Mouse (Mus musculus) CH12.LX (cell line): ENCODE data around the gene Slc47a1. TPM values are rescaled to one million over a fixed set of nuclear protein-coding genes. Genes with fewer than 3 reads are reported as not detected.

ENCODE experiments used
- DNase-seq: peaks from one replicate; pipeline ENCODE4 v3.0.0-alpha.2; 2013; ENCODE audit errors: extremely low read depth
- H3K27ac ChIP-seq: 2 replicates; pipeline ENCODE4 v1.5.1; 2012; ENCODE audit warnings: low read depth, mild to moderate bottlenecking, control low read depth, moderate library complexity; ENCODE audit not compliant: insufficient read depth
- H3K27me3 ChIP-seq: replicated peaks from 2 replicates; pipeline ENCODE3; 2012; ENCODE audit warnings: inconsistent platforms
- H3K36me3 ChIP-seq, 2 experiments: replicated peaks in 1 of 2; 2 replicates each; pipeline versions ENCODE3 to v1.6.1; 2012; ENCODE audit warnings: inconsistent platforms in 1 of 2, low read length in 1 of 2, mild to moderate bottlenecking in 1 of 2, mixed read lengths in 1 of 2, moderate library complexity in 1 of 2; ENCODE audit not compliant: control insufficient read depth in 1 of 2, insufficient read depth in 1 of 2
- H3K4me1 ChIP-seq, 2 experiments: 2 replicates each; pipeline ENCODE4 v1.6.1; 2012; ENCODE audit warnings: inconsistent platforms in 1 of 2, moderate library complexity in 1 of 2; ENCODE audit not compliant: insufficient read depth in 2 of 2, control insufficient read depth in 1 of 2
- H3K4me2 ChIP-seq: 2 replicates; pipeline ENCODE4 v1.6.1; 2012; ENCODE audit warnings: low read depth, mild to moderate bottlenecking, control low read depth; ENCODE audit not compliant: poor library complexity, insufficient read depth, severe bottlenecking
- H3K4me3 ChIP-seq, 3 experiments: fragments of 150-350 bp in 1 of 3; sonication (generic) in 1 of 3; replicated peaks in 1 of 3; 2 replicates each; pipeline versions ENCODE3 to v1.5.1; 2011 to 2012; ENCODE audit warnings: low read depth in 2 of 3, low read length in 2 of 3, mild to moderate bottlenecking in 2 of 3, moderate library complexity in 2 of 3, control low read depth in 1 of 3, improper control_type of control experiment in 1 of 3, inconsistent platforms in 1 of 3, mixed read lengths in 1 of 3; ENCODE audit not compliant: poor library complexity in 1 of 3
- H3K79me2 ChIP-seq: replicated peaks from 2 replicates; pipeline ENCODE4 v1.6.1; 2012; ENCODE audit warnings: mild to moderate bottlenecking, moderate library complexity; ENCODE audit not compliant: control insufficient read depth, poor library complexity, insufficient read depth, severe bottlenecking; ENCODE audit errors: extremely low read depth
- H3K9ac ChIP-seq: 2 replicates; pipeline ENCODE4 v1.6.1; 2012; ENCODE audit warnings: low read depth, mild to moderate bottlenecking, control low read depth, moderate library complexity; ENCODE audit not compliant: insufficient read depth
- H3K9me3 ChIP-seq: replicated peaks from 2 replicates; pipeline ENCODE3; 2012; ENCODE audit warnings: low read length, inconsistent platforms, mixed read lengths
- CTCF ChIP-seq, 2 experiments: IDR thresholded peaks in 1 of 2; conservative IDR thresholded peaks in 1 of 2; 2 replicates each; pipeline ENCODE4 v1.5.1; 2011 to 2012; ENCODE audit warnings: low read depth in 2 of 2, low read length in 2 of 2, improper control_type of control experiment in 1 of 2, inconsistent platforms in 1 of 2, mild to moderate bottlenecking in 1 of 2, moderate library complexity in 1 of 2
- E2F4 ChIP-seq: IDR thresholded peaks from 2 replicates; pipeline ENCODE4 v1.6.1; 2011; ENCODE audit warnings: low read depth, low read length, improper control_type of control experiment; ENCODE audit not compliant: insufficient replicate concordance
- GABPA ChIP-seq: IDR thresholded peaks from 2 replicates; pipeline ENCODE4 v1.6.1; 2012; ENCODE audit warnings: low read depth, low read length, improper control_type of control experiment, inconsistent platforms; ENCODE audit not compliant: insufficient replicate concordance
- HCFC1 ChIP-seq: IDR thresholded peaks from 2 replicates; pipeline ENCODE4 v1.6.1; 2012; ENCODE audit warnings: low read depth, mild to moderate bottlenecking, inconsistent platforms, low read length, improper control_type of control experiment
- JUND ChIP-seq: conservative IDR thresholded peaks from 2 replicates; pipeline ENCODE4 v1.6.1; 2011; ENCODE audit warnings: low read depth, low read length, improper control_type of control experiment
- MAX ChIP-seq: IDR thresholded peaks from 2 replicates; pipeline ENCODE4 v1.6.1; 2011; ENCODE audit warnings: low read length, improper control_type of control experiment
- MAZ ChIP-seq: IDR thresholded peaks from 2 replicates; pipeline ENCODE4 v1.6.1; 2012; ENCODE audit warnings: low read depth, mild to moderate bottlenecking, inconsistent platforms, low read length, improper control_type of control experiment, moderate library complexity
- MEF2A ChIP-seq: IDR thresholded peaks from 2 replicates; pipeline ENCODE4 v1.6.1; 2014; ENCODE audit warnings: low read depth, mild to moderate bottlenecking, inconsistent platforms, low read length, improper control_type of control experiment, borderline replicate concordance
- MXI1 ChIP-seq: IDR thresholded peaks from 2 replicates; pipeline ENCODE4 v1.6.1; 2011; ENCODE audit warnings: mild to moderate bottlenecking, low read depth, low read length, improper control_type of control experiment
- PAX5 ChIP-seq: IDR thresholded peaks from 2 replicates; pipeline ENCODE4 v1.6.1; 2012; ENCODE audit warnings: low read length, inconsistent platforms, mixed read lengths
- POLR2AphosphoS2 ChIP-seq: IDR thresholded peaks from 2 replicates; pipeline ENCODE4 v1.6.1; 2011; ENCODE audit warnings: low read depth, low read length, improper control_type of control experiment
- SIN3A ChIP-seq: IDR thresholded peaks from 2 replicates; pipeline ENCODE4 v1.6.1; 2012; ENCODE audit warnings: low read length, improper control_type of control experiment, inconsistent platforms
- SMC3 ChIP-seq: IDR thresholded peaks from 2 replicates; pipeline ENCODE4 v1.6.1; 2011; ENCODE audit warnings: low read depth, low read length, improper control_type of control experiment
- TCF12 ChIP-seq: IDR thresholded peaks from 2 replicates; pipeline ENCODE4 v1.6.1; 2014; ENCODE audit warnings: low read depth, mild to moderate bottlenecking, inconsistent platforms, low read length, improper control_type of control experiment
- ZC3H11A ChIP-seq: IDR thresholded peaks from 2 replicates; pipeline ENCODE4 v1.6.1; 2012; ENCODE audit warnings: low read depth, mild to moderate bottlenecking, inconsistent platforms, low read length, improper control_type of control experiment
- ZMIZ1 ChIP-seq: IDR thresholded peaks from 2 replicates; pipeline ENCODE4 v1.6.1; 2012; ENCODE audit warnings: low read depth, mild to moderate bottlenecking, inconsistent platforms, low read length, improper control_type of control experiment
- dilution Hi-C: fragments of 300-500 bp; cut with MboI; formaldehyde crosslinking; loops from 2 replicates; pipeline ENCODE4 v1.14.3; 2020; ENCODE audit warnings: low sequenced_read_pairs; ENCODE audit not compliant: extremely low pct_unique_long_range_greater_than_20kb, extremely low pct_ligation_motif_present
- in situ Hi-C: fragments of 300-500 bp; cut with MboI; formaldehyde crosslinking; loops from 3 replicates; pipeline ENCODE4 v1.14.3; 2019; ENCODE audit warnings: low sequenced_read_pairs, low pct_ligation_motif_present, low pct_unique_long_range_greater_than_20kb, mixed read lengths
- polyA plus RNA-seq: library from polyadenylated mRNA; unstranded; fragments of >175 nt; gene quantifications from 2 replicates; pipeline ENCODE4 v1.2.1, GENCODE M21; 2012; ENCODE audit warnings: low read depth; ENCODE audit not compliant: insufficient read length
- total RNA-seq, 2 experiments: library from RNA; depleted of rRNA; stranded (reverse); fragments of 300-350 nt in 1 of 2; fragments of >200 nt in 1 of 2; gene quantifications; 2 replicates each; pipeline ENCODE4 v1.2.3; 2012 to 2014

Slc47a1 gene
- total RNA-seq (2012; rRNA removed) (31.4 and 46.4 TPM in 2 replicates), total RNA-seq (2014; rRNA removed) (24.3 and 26.2 TPM in 2 replicates), polyA plus RNA-seq (29.3 and 30.3 TPM in 2 replicates)

DNA sequence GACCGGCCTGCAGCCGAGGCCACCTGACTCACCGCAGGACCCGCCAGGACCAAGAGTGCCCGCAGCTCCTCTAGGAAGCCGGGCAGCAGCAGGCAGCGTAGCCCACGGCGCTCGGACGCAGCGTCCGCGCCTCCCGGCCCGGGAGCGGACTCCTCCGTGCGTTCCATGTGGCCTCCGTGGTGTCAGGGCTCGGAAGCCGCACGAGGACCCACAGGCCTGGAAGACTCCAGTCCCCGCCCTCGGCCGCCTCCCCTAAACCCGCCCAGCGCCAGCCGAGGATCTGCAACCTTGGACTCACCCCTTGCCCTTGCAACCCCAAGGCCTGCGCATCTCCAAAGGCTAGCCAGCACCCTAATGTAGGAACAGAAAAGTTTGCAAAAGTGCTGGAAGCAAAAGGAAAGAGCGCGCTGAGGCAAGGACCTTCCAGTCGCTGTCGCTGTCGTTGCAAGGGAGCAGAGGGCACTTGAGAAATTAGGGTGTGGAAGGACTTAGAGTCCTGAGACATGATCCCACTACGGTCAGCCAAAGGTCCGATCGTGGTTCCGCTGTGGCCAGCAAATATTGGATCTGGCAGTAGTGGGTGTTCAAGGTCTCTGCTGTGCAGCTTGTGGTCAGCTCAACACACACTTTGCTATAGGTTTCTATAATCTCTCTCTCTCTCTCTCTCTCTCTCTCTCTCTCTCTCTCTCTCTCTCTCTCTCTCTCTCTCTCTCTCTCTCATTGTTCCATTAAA lies at the start of gene Slc47a1:
Gene Slc47a1 (minus strand): TSS at position 465 of the 733 bp plus-strand sequence.
- peaks cover 7% of the 10 kb centered on the region for H3K9me3 ChIP-seq
- no peak within 1 kb of the TSS for H3K4me3 ChIP-seq
- H3K9ac ChIP-seq = no peak within 1 kb of the TSS
- H3K4me2 ChIP-seq = no peak within 1 kb of the TSS
- no peaks in the 10 kb centered on the region for H3K79me2 ChIP-seq
- no peak for TF ChIP-seq PAX5
- no peak within 1 kb of the TSS for H3K27ac ChIP-seq
- H3K4me1 ChIP-seq = peaks cover 0 to 21% of the 10 kb centered on the region in 2 experiments; a peak in 2 of 4 replicates
- DNase-seq = no peak
- peaks cover 2% of the 10 kb centered on the region for H3K27me3 ChIP-seq
- in situ Hi-C loops = no loop called here
- peaks cover 24 to 81% of the 10 kb centered on the region in 2 experiments for H3K36me3 ChIP-seq
- dilution Hi-C loops = no loop called here

DNA sequence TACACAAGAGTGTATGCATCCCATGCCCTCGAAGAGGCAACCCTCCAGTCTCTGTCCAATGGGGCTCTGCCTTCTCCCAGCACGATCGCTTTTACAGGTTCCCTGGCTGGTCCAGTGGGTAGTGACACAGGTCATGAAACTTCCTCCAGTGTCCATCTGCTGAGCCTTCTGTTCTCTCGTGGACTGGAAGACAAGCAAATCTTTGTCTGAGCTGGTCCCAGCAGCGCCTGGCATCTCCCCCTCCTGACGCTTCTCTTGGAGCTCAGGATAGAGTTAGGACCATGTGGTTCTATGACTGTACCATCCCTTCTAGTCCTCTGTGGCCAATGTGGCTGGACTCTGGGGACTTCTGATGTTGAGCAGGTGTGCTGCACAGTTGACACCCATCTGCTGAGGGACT lies 41.1 kb upstream of the Slc47a1 start:
- Histone ChIP-seq H3K36me3 (no peaks in the 10 kb centered on the region), H3K27ac (no peak overlapping the region), H3K9ac (no peak overlapping the region), H3K27me3 (peaks cover 16% of the 10 kb centered on the region), H3K4me2 (no peak overlapping the region), H3K4me1 (no peaks in the 10 kb centered on the region), H3K79me2 (no peaks in the 10 kb centered on the region), H3K4me3 (no peak overlapping the region), H3K9me3 (peaks cover 14% of the 10 kb centered on the region)
- dilution Hi-C loops = no loop called here
- in situ Hi-C loops = loop anchor here (5.0 kb wide), 2 partner anchors 88 to 198 kb away; partner anchors contain the start of gene B9d1
- no peak for DNase-seq
- TF ChIP-seq E2F4 = no peak
- TF ChIP-seq SIN3A = no peak
- no peak for TF ChIP-seq TCF12
- no peak for TF ChIP-seq MEF2A
- TF ChIP-seq CTCF (conservative IDR thresholded peaks at IDR 0.05 in 1 of 2, IDR thresholded peaks at IDR 0.05 in 1 of 2; ENCODE audit: low read depth in 2 of 2, low read length in 2 of 2) = no peak
- TF ChIP-seq ZC3H11A = no peak
- no peak for TF ChIP-seq GABPA
- no peak for TF ChIP-seq ZMIZ1
- no peak for TF ChIP-seq HCFC1
- TF ChIP-seq MAZ = no peak
- TF ChIP-seq MXI1 = no peak
- TF ChIP-seq SMC3 = no peak
- no peak for TF ChIP-seq JUND
- no peak for TF ChIP-seq MAX
- no peak for TF ChIP-seq POLR2AphosphoS2
